Mouse (Mus musculus) G1E (cell line): ENCODE results near the gene Synm.

ENCODE experiments used
- CTCF ChIP-seq: IDR thresholded peaks from 2 replicates; pipeline ENCODE4 v1.5.1; 2012; ENCODE audit warnings: low read depth, low read length, inconsistent platforms, mixed read lengths
- GATA1 ChIP-seq: IDR thresholded peaks from 2 replicates; pipeline ENCODE4 v1.6.1; 2012; ENCODE audit warnings: borderline replicate concordance, low read length, inconsistent platforms, mixed read lengths
- TAL1 ChIP-seq: conservative IDR thresholded peaks from 2 replicates; pipeline ENCODE4 v1.6.1; 2012; ENCODE audit warnings: low read depth, low read length, inconsistent platforms, mixed read lengths

DNA sequence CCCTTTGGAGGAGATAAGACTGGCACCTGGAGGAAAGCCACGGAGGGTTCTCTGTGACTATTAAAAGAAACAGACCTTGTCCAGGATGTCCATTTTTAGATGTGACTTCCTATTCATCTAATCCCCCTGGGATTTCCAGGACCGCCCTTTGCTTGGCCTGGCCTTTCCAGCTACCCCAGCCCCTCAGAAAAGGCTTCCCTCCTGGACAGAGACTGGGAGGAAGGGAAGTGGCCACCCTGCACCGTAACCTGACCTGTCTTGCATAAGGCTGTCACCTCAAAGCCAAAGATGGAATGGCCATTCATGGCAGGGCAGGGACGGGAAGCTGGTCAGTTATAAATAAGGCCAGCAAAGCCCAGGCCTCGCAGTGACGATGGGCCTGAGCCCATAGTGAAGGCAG, 68.5 kb downstream of the Synm start:
- no peak for TF ChIP-seq CTCF
- no peak for TF ChIP-seq GATA1
- no peak for TF ChIP-seq TAL1
